Mouse (Mus musculus): ENCODE results near the gene Gm765.

- no peak for TF ChIP-seq CTCF (conservative IDR thresholded peaks at IDR 0.05; ENCODE audit: insufficient read depth, insufficient read length, low read depth, low read length)
- TF ChIP-seq POLR2A (IDR thresholded peaks at IDR 0.05; ENCODE audit: low read depth, low read length) = no peak
Observed at GRCm38 (mm10) chr6:98240561-98241272, 101.8 kb downstream of the Gm765 start.

All from kidney, adult 2 months (tissue).